ENCODE assay signal across 20 mouse cellular contexts in genomic region chr9:9769659-9770058, GRCm38 (mm10).
DNase-seq lines count a peak whose midpoint lies in the region; ATAC-seq and TF ChIP-seq lines count a peak whose summit lies in the region.
"Had no signal": no experiment of that assay in that cellular context is flagged by ENCODE, and none has a peak within 500 bp of the region (broad histone marks: within the 10 kb centered on the region; RNA-seq: fewer than 3 reads in every experiment).

No protein-coding gene starts in this region.

- ATAC-seq in forebrain, embryonic 15.5 days (replicated peaks): peak; percentile 89
- ATAC-seq in neural tube, embryonic 12.5 days (ENCODE audit: low FRiP score, low read depth): peak; percentile 48; the same call in 1 of the 2 replicates
- no peak for ATAC-seq in neural tube, embryonic 15.5 days (ENCODE audit: low FRiP score)
- peak; percentile 38; the same call in 1 of the 2 replicates for ATAC-seq in forebrain, postnatal 0 days
- ATAC-seq: activated CD4-positive, CD25-positive, alpha-beta regulatory T cell, adult 4 months; intestine, embryonic 16.5 days; Patski had no signal

- no peak overlapping the region for H3K9ac ChIP-seq in forebrain, embryonic 15.5 days (replicated peaks)
- no peak overlapping the region for H3K9ac ChIP-seq in neural tube, embryonic 12.5 days
- H3K9ac ChIP-seq in neural tube, embryonic 15.5 days (replicated peaks): no peak overlapping the region
- no peak overlapping the region for H3K9ac ChIP-seq in forebrain, postnatal 0 days
- H3K9ac ChIP-seq: embryonic facial prominence, embryonic 12.5 days; hindbrain, embryonic 15.5 days had no signal

- H3K36me3 ChIP-seq in forebrain, embryonic 15.5 days: no peaks in the 10 kb centered on the region
- no peaks in the 10 kb centered on the region for H3K36me3 ChIP-seq in forebrain, embryonic 10.5 days (replicated peaks)
- no peaks in the 10 kb centered on the region for H3K36me3 ChIP-seq in neural tube, embryonic 12.5 days
- H3K36me3 ChIP-seq in neural tube, embryonic 15.5 days: no peaks in the 10 kb centered on the region
- no peaks in the 10 kb centered on the region for H3K36me3 ChIP-seq in forebrain, postnatal 0 days (ENCODE audit: insufficient read depth)
- H3K36me3 ChIP-seq: embryonic facial prominence, embryonic 12.5 days; hindbrain, embryonic 15.5 days had no signal

- DNase-seq in forebrain, embryonic 10.5 days (ENCODE audit: extremely low spot score, low spot score): no peak
- DNase-seq in forebrain, postnatal 0 days: peak; percentile 4
- DNase-seq in left cerebral cortex, adult 8-10 months (ENCODE audit: low spot score in 2 of 2): no peak
- DNase-seq: adrenal gland, postnatal 14 days; cerebellum, adult 11 months; cerebellum, adult 9-10 months; cerebellum, postnatal 25 days; gastrocnemius, postnatal 14 days; heart, adult 2 months; heart, postnatal 36 days had no signal

- H3K4me3 ChIP-seq in forebrain, embryonic 15.5 days: no peak overlapping the region
- no peak overlapping the region for H3K4me3 ChIP-seq in forebrain, embryonic 10.5 days
- no peak overlapping the region for H3K4me3 ChIP-seq in neural tube, embryonic 12.5 days
- H3K4me3 ChIP-seq in neural tube, embryonic 15.5 days (replicated peaks): no peak overlapping the region
- no peak overlapping the region for H3K4me3 ChIP-seq in forebrain, postnatal 0 days (ENCODE audit: low read depth, low read length)
- H3K4me3 ChIP-seq: embryonic facial prominence, embryonic 12.5 days; heart, adult 2 months; hindbrain, embryonic 15.5 days had no signal

- H3K4me1 ChIP-seq in forebrain, embryonic 15.5 days: no peaks in the 10 kb centered on the region
- H3K4me1 ChIP-seq in forebrain, embryonic 10.5 days: no peaks in the 10 kb centered on the region
- H3K4me1 ChIP-seq in neural tube, embryonic 12.5 days: no peaks in the 10 kb centered on the region
- H3K4me1 ChIP-seq in neural tube, embryonic 15.5 days: no peaks in the 10 kb centered on the region
- H3K4me1 ChIP-seq in forebrain, postnatal 0 days (ENCODE audit: insufficient read depth): no peaks in the 10 kb centered on the region
- H3K4me1 ChIP-seq: embryonic facial prominence, embryonic 12.5 days; hindbrain, embryonic 15.5 days had no signal

- no peak overlapping the region for H3K4me2 ChIP-seq in forebrain, embryonic 15.5 days (replicated peaks)
- H3K4me2 ChIP-seq in neural tube, embryonic 12.5 days (replicated peaks): no peak overlapping the region
- no peak overlapping the region for H3K4me2 ChIP-seq in neural tube, embryonic 15.5 days
- no peak overlapping the region for H3K4me2 ChIP-seq in forebrain, postnatal 0 days (ENCODE audit: low read depth)
- H3K4me2 ChIP-seq: embryonic facial prominence, embryonic 12.5 days; heart, embryonic 11.5 days; hindbrain, embryonic 15.5 days had no signal

- no peaks in the 10 kb centered on the region for H3K27me3 ChIP-seq in forebrain, embryonic 15.5 days
- H3K27me3 ChIP-seq in forebrain, embryonic 10.5 days (ENCODE audit: poor library complexity, severe bottlenecking): no peaks in the 10 kb centered on the region
- no peaks in the 10 kb centered on the region for H3K27me3 ChIP-seq in neural tube, embryonic 12.5 days (replicated peaks)
- no peaks in the 10 kb centered on the region for H3K27me3 ChIP-seq in neural tube, embryonic 15.5 days (replicated peaks)
- no peaks in the 10 kb centered on the region for H3K27me3 ChIP-seq in forebrain, postnatal 0 days (ENCODE audit: insufficient read depth, low read length)
- H3K27me3 ChIP-seq: CH12.LX; embryonic facial prominence, embryonic 12.5 days; hindbrain, embryonic 15.5 days had no signal

- H3K9me3 ChIP-seq in forebrain, embryonic 15.5 days: no peaks in the 10 kb centered on the region
- no peaks in the 10 kb centered on the region for H3K9me3 ChIP-seq in forebrain, embryonic 10.5 days
- no peaks in the 10 kb centered on the region for H3K9me3 ChIP-seq in neural tube, embryonic 12.5 days
- no peaks in the 10 kb centered on the region for H3K9me3 ChIP-seq in neural tube, embryonic 15.5 days (replicated peaks)
- H3K9me3 ChIP-seq in forebrain, postnatal 0 days (ENCODE audit: low read length): no peaks in the 10 kb centered on the region
- H3K9me3 ChIP-seq: embryonic facial prominence, embryonic 12.5 days; hindbrain, embryonic 15.5 days had no signal

- no peak overlapping the region for H3K27ac ChIP-seq in forebrain, embryonic 15.5 days (replicated peaks)
- no peak overlapping the region for H3K27ac ChIP-seq in forebrain, embryonic 10.5 days
- H3K27ac ChIP-seq in neural tube, embryonic 12.5 days: no peak overlapping the region
- H3K27ac ChIP-seq in neural tube, embryonic 15.5 days (replicated peaks): no peak overlapping the region
- no peak overlapping the region for H3K27ac ChIP-seq in forebrain, postnatal 0 days (ENCODE audit: low read depth, low read length)
- H3K27ac ChIP-seq: embryonic facial prominence, embryonic 12.5 days; heart, adult 2 months; hindbrain, embryonic 15.5 days had no signal

- no peak for TF ChIP-seq CTCF in forebrain, postnatal 0 days (IDR thresholded peaks at IDR 0.05; ENCODE audit: low read depth)
